Mouse (Mus musculus) embryonic facial prominence, embryonic 14.5 days (tissue): Measurements from ENCODE around the gene Fcrlb. TPM values are rescaled to one million over a fixed set of nuclear protein-coding genes. Genes with fewer than 3 reads are reported as not detected.
A peak's percentile ranks its signal among the peaks of the same experiment; 100 is the strongest.
"Not testable (repeated sequence)": the region's sequence is repeated elsewhere in the genome, so short reads cannot be mapped to it uniquely, and the experiment has no call there.

Source experiments
- ATAC-seq: fragments of 200-750 bp; cut with Nextera tagmentation; 2 replicates; pipeline ENCODE4 v1.8.0; 2017; ENCODE audit warnings: low read depth, moderate number of reproducible peaks, moderate TSS enrichment
- DNase-seq: peaks from one replicate; pipeline ENCODE4 v3.0.0-alpha.2; 2015; ENCODE audit warnings: low spot score
- H3K27ac ChIP-seq: fragments of 300-500 bp; sonication (generic); replicated peaks from 2 replicates; pipeline ENCODE4 v1.5.1; 2014; ENCODE audit warnings: low read depth, mild to moderate bottlenecking, low read length, moderate library complexity
- H3K27me3 ChIP-seq: fragments of 300-500 bp; sonication (generic); replicated peaks from 2 replicates; pipeline ENCODE4 v1.6.1; 2014; ENCODE audit warnings: low read length; ENCODE audit not compliant: control insufficient read depth, insufficient read depth
- H3K36me3 ChIP-seq: fragments of 300-500 bp; sonication (generic); 2 replicates; pipeline ENCODE4 v1.6.1; 2014; ENCODE audit warnings: low read length, mixed read lengths; ENCODE audit not compliant: control insufficient read depth, insufficient read depth
- H3K4me1 ChIP-seq: fragments of 300-500 bp; sonication (generic); 2 replicates; pipeline ENCODE4 v1.6.1; 2014; ENCODE audit warnings: antibody characterized with exemption, low read length; ENCODE audit not compliant: control insufficient read depth, insufficient read depth
- H3K4me2 ChIP-seq: fragments of 300-500 bp; sonication (generic); 2 replicates; pipeline ENCODE4 v1.6.1; 2014; ENCODE audit warnings: low read depth, mild to moderate bottlenecking, low read length, moderate library complexity, mixed read lengths
- H3K4me3 ChIP-seq: fragments of 300-500 bp; sonication (generic); 2 replicates; pipeline ENCODE4 v1.5.1; 2014; ENCODE audit warnings: low read depth, mild to moderate bottlenecking, low read length
- H3K9ac ChIP-seq: fragments of 300-500 bp; sonication (generic); 2 replicates; pipeline ENCODE4 v1.6.1; 2014; ENCODE audit warnings: low read depth, mild to moderate bottlenecking, low read length, moderate library complexity, mixed read lengths
- H3K9me3 ChIP-seq: fragments of 300-500 bp; sonication (generic); 2 replicates; pipeline ENCODE4 v1.6.1; 2016; ENCODE audit warnings: low read length; ENCODE audit not compliant: control insufficient read depth
- WGBS: fragments of 180-500 bp; shearing (Covaris S2); extraction: QIAGEN DNeasy Blood & Tissue Kit; methylation state at CpG from one replicate; pipeline ENCODE4 v1.1.7; 2014; 5-methylcytosine and 5-hydroxymethylcytosine counted together
- polyA plus RNA-seq: library from polyadenylated mRNA; unstranded; fragments of >200 nt; fragmentation: Nextera tagmentation; extraction: Ambion mirVana; gene quantifications from 2 replicates; pipeline ENCODE4 v1.2.1, GENCODE M21; 2014

Gene Fcrlb
- polyA plus RNA-seq = not detected in 2 replicates

- no peak within 1 kb of the TSS for H3K4me2 ChIP-seq
- H3K9me3 ChIP-seq = no peaks in the 10 kb centered on the region
- DNase-seq (no peak), ATAC-seq (no peak)
- H3K9ac ChIP-seq = no peak within 1 kb of the TSS
- peaks cover 5% of the 10 kb centered on the region; the same call in 1 of the 2 replicates for H3K4me1 ChIP-seq
- H3K27ac ChIP-seq = no peak within 1 kb of the TSS
- H3K27me3 ChIP-seq = peaks cover 21% of the 10 kb centered on the region
- H3K4me3 ChIP-seq = no peak within 1 kb of the TSS
- H3K36me3 ChIP-seq = no peaks in the 10 kb centered on the region
- WGBS = 83% methylated on average over 5 of the region's 5 CpGs
Measured at GRCm38 (mm10) chr1:170912891-170913615, at the start of gene Fcrlb. Fcrlb (minus strand) TSS chr1:170912941.

GRCm38 (mm10) chr1:170962301-170962700 lies 49.6 kb upstream of the Fcrlb start:
- H3K27me3 ChIP-seq = no peaks in the 10 kb centered on the region
- H3K9ac ChIP-seq = no peak overlapping the region
- no peaks in the 10 kb centered on the region for H3K36me3 ChIP-seq
- H3K4me2 ChIP-seq = no peak overlapping the region
- 0 out of 2 replicates have a peak, but pooled peaks cover 4% of the 10 kb centered on the region for H3K4me1 ChIP-seq
- WGBS = 64% methylated on average over 2 of the region's 2 CpGs
- ATAC-seq = no peak
- no peaks in the 10 kb centered on the region for H3K9me3 ChIP-seq
- peak; percentile 12 for DNase-seq
- no peak overlapping the region for H3K4me3 ChIP-seq
- H3K27ac ChIP-seq = no peak overlapping the region

GRCm38 (mm10) chr1:170961101-170961500 lies 48.4 kb upstream of the Fcrlb start:
- H3K27me3 ChIP-seq = no peaks in the 10 kb centered on the region
- H3K9ac ChIP-seq = no peak overlapping the region
- ATAC-seq = no peak
- H3K9me3 ChIP-seq = no peaks in the 10 kb centered on the region
- 0 out of 2 replicates have a peak, but pooled peaks cover 4% of the 10 kb centered on the region for H3K4me1 ChIP-seq
- no peaks in the 10 kb centered on the region for H3K36me3 ChIP-seq
- no peak for DNase-seq
- no peak overlapping the region for H3K4me3 ChIP-seq
- 76% methylated on average over 6 of the region's 6 CpGs for WGBS
- H3K27ac ChIP-seq = no peak overlapping the region
- H3K4me2 ChIP-seq = no peak overlapping the region

DNA sequence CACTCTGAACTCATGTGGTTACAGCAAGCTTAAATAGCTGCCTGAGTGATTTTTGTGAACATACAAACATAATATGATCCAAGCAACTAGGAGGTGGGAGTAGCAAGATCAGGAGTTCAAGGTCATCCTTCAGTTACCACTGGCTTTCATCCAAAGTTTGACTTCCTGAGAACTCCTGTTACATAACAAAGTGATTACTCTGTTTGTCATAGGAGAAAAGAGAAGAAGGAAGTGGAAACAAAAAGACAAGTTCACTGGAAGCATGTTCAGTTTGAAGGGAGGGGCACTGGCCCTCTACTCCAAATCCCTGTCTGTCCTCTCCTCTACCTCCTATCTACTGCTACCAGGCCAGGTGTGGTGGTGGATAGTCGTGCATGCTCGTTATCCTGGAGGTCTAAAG lies 47.0 kb upstream of the Fcrlb start:
- Histone ChIP-seq H3K4me3 (no peak overlapping the region), H3K4me2 (no peak overlapping the region), H3K9ac (no peak overlapping the region), H3K9me3 (no peaks in the 10 kb centered on the region), H3K27ac (no peak overlapping the region), H3K27me3 (no peaks in the 10 kb centered on the region), H3K36me3 (no peaks in the 10 kb centered on the region), H3K4me1 (0 out of 2 replicates have a peak, but pooled peaks cover 4% of the 10 kb centered on the region)
- ATAC-seq (no peak), DNase-seq (peak; percentile 8)
- 64% methylated on average over 2 of the region's 2 CpGs for WGBS

GRCm38 (mm10) chr1:170958225-170958624 lies 45.5 kb upstream of the Fcrlb start:
- no peak for ATAC-seq
- WGBS = 53% methylated on average over 3 of the region's 3 CpGs
- Histone ChIP-seq H3K9me3 (no peaks in the 10 kb centered on the region), H3K4me3 (no peak overlapping the region), H3K36me3 (no peaks in the 10 kb centered on the region), H3K4me1 (0 out of 2 replicates have a peak, but pooled peaks cover 3% of the 10 kb centered on the region), H3K27ac (no peak overlapping the region), H3K9ac (no peak overlapping the region), H3K4me2 (no peak overlapping the region), H3K27me3 (no peaks in the 10 kb centered on the region)
- DNase-seq = no peak

DNA sequence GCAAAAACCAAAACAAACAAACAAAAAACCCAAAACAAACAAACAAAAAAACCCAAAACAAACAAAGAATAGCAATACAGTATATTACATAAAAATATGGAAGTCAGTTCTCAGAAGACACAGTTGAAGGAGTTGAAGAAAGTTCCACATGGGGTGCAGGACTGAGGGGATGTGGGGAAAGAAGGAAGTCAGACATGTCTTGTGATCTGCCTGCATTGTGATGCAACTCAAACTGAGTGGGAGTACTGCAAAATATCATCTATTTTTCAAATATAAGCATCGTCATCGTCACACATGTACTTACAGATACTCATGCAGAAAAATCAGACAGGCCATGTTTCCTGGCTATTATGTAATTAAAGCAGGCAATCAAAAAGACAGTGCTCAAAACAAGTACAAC lies 40.5 kb upstream of the Fcrlb start:
- ATAC-seq (no peak), DNase-seq (no peak)
- no peak overlapping the region for H3K4me2 ChIP-seq
- no peaks in the 10 kb centered on the region for H3K9me3 ChIP-seq
- H3K4me1 ChIP-seq = no peaks in the 10 kb centered on the region
- no peaks in the 10 kb centered on the region for H3K36me3 ChIP-seq
- no peaks in the 10 kb centered on the region for H3K27me3 ChIP-seq
- H3K9ac ChIP-seq = no peak overlapping the region
- no peak overlapping the region for H3K4me3 ChIP-seq
- 85% methylated on average over 2 of the region's 2 CpGs for WGBS
- H3K27ac ChIP-seq = no peak overlapping the region

GRCm38 (mm10) chr1:170950772-170951171 lies 38.0 kb upstream of the Fcrlb start:
- ATAC-seq = no peak
- 46% methylated on average over 3 of the region's 3 CpGs for WGBS
- Histone ChIP-seq H3K9me3 (peaks cover 4% of the 10 kb centered on the region; the same call in 1 of the 2 replicates), H3K4me1 (no peaks in the 10 kb centered on the region), H3K4me2 (no peak overlapping the region), H3K27me3 (no peaks in the 10 kb centered on the region), H3K27ac (no peak overlapping the region), H3K36me3 (no peaks in the 10 kb centered on the region), H3K4me3 (no peak overlapping the region), H3K9ac (no peak overlapping the region)
- peak; percentile 3 for DNase-seq

- not testable (repeated sequence) for H3K4me3 ChIP-seq, H3K4me1 ChIP-seq, H3K4me2 ChIP-seq, H3K36me3 ChIP-seq, H3K27ac ChIP-seq, DNase-seq, H3K9ac ChIP-seq, H3K9me3 ChIP-seq, H3K27me3 ChIP-seq, ATAC-seq
- 100% methylated on average over 2 of the region's 9 CpGs for WGBS
Measured at GRCm38 (mm10) chr1:170944908-170945307, 32.2 kb upstream of the Fcrlb start.

DNA sequence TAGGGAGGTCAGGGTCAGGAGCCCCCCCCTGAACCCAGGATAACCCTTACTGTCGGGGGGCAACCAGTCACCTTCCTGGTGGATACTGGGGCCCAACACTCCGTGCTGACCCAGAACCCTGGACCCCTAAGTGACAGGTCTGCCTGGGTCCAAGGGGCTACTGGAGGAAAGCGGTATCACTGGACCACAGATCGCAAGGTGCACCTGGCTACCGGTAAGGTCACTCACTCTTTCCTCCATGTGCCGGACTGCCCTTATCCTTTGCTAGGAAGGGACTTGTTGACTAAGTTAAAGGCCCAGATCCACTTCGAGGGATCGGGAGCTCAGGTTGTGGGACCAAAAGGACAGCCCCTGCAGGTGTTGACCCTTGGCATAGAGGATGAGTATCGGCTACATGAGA lies 31.4 kb upstream of the Fcrlb start:
- H3K36me3 ChIP-seq, H3K4me2 ChIP-seq, H3K9me3 ChIP-seq, H3K27ac ChIP-seq, H3K4me1 ChIP-seq, H3K4me3 ChIP-seq, H3K27me3 ChIP-seq, H3K9ac ChIP-seq, ATAC-seq, DNase-seq: not testable (repeated sequence)
- 94% methylated on average over 8 of the region's 9 CpGs for WGBS
